Mouse (Mus musculus): ENCODE data around the gene Casq2. TPM values are rescaled to one million over a fixed set of nuclear protein-coding genes. Genes with fewer than 3 reads are reported as not detected.

Casq2 gene
- polyA plus RNA-seq, 1 experiment from 2014 or later: 44.6 TPM

DNA sequence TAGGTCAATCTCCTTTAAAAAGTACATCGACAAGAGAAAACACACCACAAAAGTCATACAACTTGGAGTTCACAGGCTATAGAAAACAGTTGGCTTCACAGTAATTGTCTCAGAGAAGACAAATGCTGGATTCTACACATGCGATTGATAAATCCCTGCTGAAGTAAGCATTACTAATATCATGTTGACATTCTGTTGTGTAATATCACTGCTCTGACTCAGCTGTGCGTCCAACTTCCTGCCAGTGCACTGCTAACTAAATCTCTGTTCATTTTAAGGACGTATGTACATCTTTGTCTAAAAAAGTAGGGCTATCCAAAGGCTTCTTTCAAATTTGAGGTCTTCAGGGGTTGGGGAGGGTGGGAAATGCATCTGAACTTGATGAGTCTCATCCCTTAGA is 101.2 kb downstream of the Casq2 start:
- WGBS: 63% methylated on average over 4 of the region's 4 CpGs
- no peaks in the 10 kb centered on the region for H3K9me3 ChIP-seq
- H3K4me3 ChIP-seq: no peak overlapping the region
- peaks cover 14% of the 10 kb centered on the region for H3K4me1 ChIP-seq
- no peak overlapping the region for H3K9ac ChIP-seq
- no peak for ATAC-seq (ENCODE audit: insufficient number of reproducible peaks, low FRiP score, low TSS enrichment, low read depth)
- no peaks in the 10 kb centered on the region for H3K27me3 ChIP-seq
- H3K27ac ChIP-seq: no peak overlapping the region
- peaks cover 21% of the 10 kb centered on the region; the same call in 1 of the 2 replicates for H3K36me3 ChIP-seq
- no peak overlapping the region for H3K4me2 ChIP-seq

DNA sequence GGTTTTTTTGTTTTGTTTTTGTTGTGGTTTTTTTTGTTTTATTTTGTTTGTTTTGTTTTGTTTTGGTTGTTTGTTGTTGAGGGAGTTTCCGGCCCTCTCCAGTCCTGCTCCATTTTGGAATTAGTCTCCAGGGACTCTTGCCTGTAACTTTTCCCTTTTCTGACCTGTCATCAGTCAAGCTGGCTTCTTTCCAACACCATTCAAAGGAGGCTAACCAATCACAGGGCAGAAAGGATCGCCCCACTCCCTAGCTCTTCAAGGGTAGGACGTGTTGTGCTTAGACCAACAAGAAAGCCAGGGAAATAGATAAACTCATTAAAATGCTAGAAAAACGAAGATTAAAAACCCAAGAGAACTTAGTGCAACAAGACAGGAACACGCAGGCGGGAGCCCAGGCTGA is 102.8 kb downstream of the Casq2 start:
- Histone ChIP-seq H3K27ac (no peak overlapping the region), H3K27me3 (no peaks in the 10 kb centered on the region), H3K36me3 (peaks cover 13% of the 10 kb centered on the region; the same call in 1 of the 2 replicates), H3K4me2 (no peak overlapping the region), H3K4me1 (peaks cover 30% of the 10 kb centered on the region), H3K4me3 (no peak overlapping the region), H3K9ac (no peak overlapping the region), H3K9me3 (no peaks in the 10 kb centered on the region)
- ATAC-seq (ENCODE audit: insufficient number of reproducible peaks, low FRiP score, low TSS enrichment, low read depth): no peak
- WGBS: 41% methylated on average over 6 of the region's 6 CpGs

DNA sequence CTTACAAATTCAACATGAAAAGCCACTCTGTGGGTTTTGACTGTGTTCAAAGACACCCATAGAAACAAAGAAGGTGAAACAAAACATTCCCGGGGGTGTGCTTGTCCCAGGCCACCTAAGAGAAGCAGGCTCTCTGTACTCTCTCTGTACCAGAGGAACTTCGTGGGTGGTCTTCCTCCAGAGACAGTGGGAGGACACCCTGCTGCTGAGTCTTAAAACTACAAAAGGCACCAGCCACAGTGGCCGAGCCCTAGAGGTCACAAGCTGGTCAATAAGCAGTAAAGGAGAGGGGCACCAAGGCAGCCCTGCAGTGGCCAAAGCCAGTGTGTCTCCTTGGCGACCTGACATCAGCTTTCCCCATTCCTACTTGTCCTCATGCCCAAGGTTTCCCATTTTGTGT is 103.8 kb downstream of the Casq2 start:
- H3K9me3 ChIP-seq: no peaks in the 10 kb centered on the region
- H3K9ac ChIP-seq: no peak overlapping the region
- 32% methylated on average over 4 of the region's 4 CpGs for WGBS
- peaks cover 37% of the 10 kb centered on the region for H3K4me1 ChIP-seq
- no peak overlapping the region for H3K27ac ChIP-seq
- no peak overlapping the region for H3K4me2 ChIP-seq
- H3K4me3 ChIP-seq: no peak overlapping the region
- no peak for ATAC-seq (ENCODE audit: insufficient number of reproducible peaks, low FRiP score, low TSS enrichment, low read depth)
- no peaks in the 10 kb centered on the region for H3K27me3 ChIP-seq
- H3K36me3 ChIP-seq: peaks cover 10% of the 10 kb centered on the region; the same call in 1 of the 2 replicates

DNA sequence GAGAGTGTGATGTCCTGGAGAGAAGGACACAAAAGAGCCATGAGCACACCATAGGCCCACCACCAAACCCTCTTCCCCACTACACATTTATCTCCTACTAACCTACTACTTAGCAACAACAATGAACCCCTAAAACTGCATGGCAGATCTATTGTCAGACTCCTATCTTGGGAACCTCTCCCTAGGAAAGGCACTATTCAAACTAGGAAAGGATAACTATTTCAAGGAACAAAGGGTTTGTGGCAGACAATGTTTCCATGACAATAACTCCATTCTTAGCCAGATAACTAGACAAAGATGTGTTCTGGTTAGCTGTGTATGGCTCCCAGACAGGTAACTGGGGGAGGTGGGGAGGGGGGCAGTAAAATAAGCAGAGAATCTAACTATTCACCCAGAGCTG is 104.4 kb downstream of the Casq2 start:
- H3K27me3 ChIP-seq: no peaks in the 10 kb centered on the region
- no peaks in the 10 kb centered on the region for H3K9me3 ChIP-seq
- no peak overlapping the region for H3K9ac ChIP-seq
- ATAC-seq (ENCODE audit: insufficient number of reproducible peaks, low FRiP score, low TSS enrichment, low read depth): no peak
- no peak overlapping the region for H3K27ac ChIP-seq
- peaks cover 38% of the 10 kb centered on the region for H3K4me1 ChIP-seq
- peaks cover 10% of the 10 kb centered on the region; the same call in 1 of the 2 replicates for H3K36me3 ChIP-seq
- no peak overlapping the region for H3K4me2 ChIP-seq
- no peak overlapping the region for H3K4me3 ChIP-seq

DNA sequence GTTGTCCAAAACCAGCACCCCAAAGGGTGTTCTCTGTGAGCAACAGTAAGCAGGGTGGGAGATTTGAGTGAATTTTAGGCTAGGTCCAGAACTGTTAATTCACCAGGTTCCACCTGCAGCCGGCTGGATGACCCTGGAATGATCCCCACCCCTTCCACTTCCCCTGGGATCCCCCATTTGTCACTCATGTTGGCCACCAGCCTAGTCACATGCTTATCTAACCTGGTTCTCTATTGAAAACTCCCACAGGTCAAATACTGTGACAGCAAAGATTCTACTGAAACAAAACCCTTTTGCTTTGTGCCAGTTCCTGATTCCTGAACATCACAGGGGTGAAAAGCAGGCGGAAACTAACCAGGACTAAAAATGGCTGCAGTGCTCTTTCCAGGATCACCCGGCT is 105.4 kb downstream of the Casq2 start:
- Histone ChIP-seq H3K9ac (no peak overlapping the region), H3K27ac (no peak overlapping the region), H3K9me3 (no peaks in the 10 kb centered on the region), H3K4me3 (no peak overlapping the region), H3K4me2 (no peak overlapping the region), H3K36me3 (peaks cover 13% of the 10 kb centered on the region; the same call in 1 of the 2 replicates), H3K4me1 (peaks cover 43% of the 10 kb centered on the region), H3K27me3 (no peaks in the 10 kb centered on the region)
- no peak for ATAC-seq (ENCODE audit: insufficient number of reproducible peaks, low FRiP score, low TSS enrichment, low read depth)
- WGBS: 80% methylated on average over 3 of the region's 3 CpGs

GRCm38 (mm10) chr3:102192621-102193020 is 106.4 kb downstream of the Casq2 start:
- no peak overlapping the region for H3K4me3 ChIP-seq
- H3K36me3 ChIP-seq: peaks cover 14% of the 10 kb centered on the region; the same call in 1 of the 2 replicates
- H3K9ac ChIP-seq: no peak overlapping the region
- H3K27ac ChIP-seq: no peak overlapping the region
- peaks cover 50% of the 10 kb centered on the region for H3K4me1 ChIP-seq
- H3K4me2 ChIP-seq: no peak overlapping the region
- H3K27me3 ChIP-seq: no peaks in the 10 kb centered on the region
- no peak; the same call in 1 of the 2 replicates for ATAC-seq (ENCODE audit: insufficient number of reproducible peaks, low FRiP score, low TSS enrichment, low read depth)
- 36% methylated on average over 2 of the region's 2 CpGs for WGBS
- no peaks in the 10 kb centered on the region for H3K9me3 ChIP-seq

GRCm38 (mm10) chr3:102193488-102194290 is 107.5 kb downstream of the Casq2 start:
- Histone ChIP-seq H3K27ac (peak overlapping the region; percentile 75), H3K9ac (peak overlapping the region; percentile 14; the same call in 1 of the 2 replicates), H3K27me3 (no peaks in the 10 kb centered on the region), H3K36me3 (peaks cover 9% of the 10 kb centered on the region; the same call in 1 of the 2 replicates), H3K9me3 (no peaks in the 10 kb centered on the region), H3K4me3 (no peak overlapping the region), H3K4me1 (peaks cover 61% of the 10 kb centered on the region), H3K4me2 (peak overlapping the region; percentile 22; the same call in 1 of the 2 replicates)
- no peak for ATAC-seq (ENCODE audit: insufficient number of reproducible peaks, low FRiP score, low TSS enrichment, low read depth)
- 12% methylated on average over 20 of the region's 20 CpGs for WGBS

DNA sequence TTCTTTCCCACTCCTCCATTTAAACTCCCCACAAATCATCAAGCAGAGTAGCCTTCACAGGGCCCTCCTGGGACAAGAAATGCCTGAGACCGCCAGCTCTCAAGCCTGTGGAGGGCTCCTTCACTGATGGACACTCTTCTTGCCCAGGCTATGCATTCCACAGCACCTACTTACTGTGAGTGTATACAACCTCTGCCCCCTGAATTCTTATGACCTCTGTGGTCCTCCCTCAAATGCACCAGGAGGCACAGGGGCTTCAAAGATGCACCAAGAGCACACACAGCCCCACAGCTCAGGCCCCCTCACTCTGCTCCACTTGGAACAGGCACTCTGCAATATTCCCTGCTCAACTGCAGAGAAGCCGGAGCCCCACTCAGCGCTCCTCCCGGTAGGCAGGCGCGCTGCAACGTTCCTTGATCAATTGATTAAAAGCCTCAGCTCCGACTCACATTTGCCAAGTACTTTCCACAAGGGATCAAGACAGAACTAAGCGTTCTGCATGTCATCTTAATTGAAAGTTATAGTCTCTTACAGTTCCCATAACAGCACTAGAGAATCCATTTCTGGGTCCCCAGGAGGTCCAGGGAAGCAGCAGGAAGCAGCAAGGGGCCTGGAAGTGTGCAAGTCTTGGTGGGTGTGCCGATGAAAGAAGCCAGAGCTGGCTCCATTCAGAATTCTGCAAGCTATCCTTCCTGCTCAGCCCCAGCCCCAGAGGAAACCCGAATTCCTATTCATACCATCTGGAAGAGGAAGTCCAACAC is 108.3 kb downstream of the Casq2 start:
- Histone ChIP-seq H3K4me1 (peaks cover 68% of the 10 kb centered on the region), H3K9ac (no peak overlapping the region), H3K4me2 (peak overlapping the region; percentile 22; the same call in 1 of the 2 replicates), H3K9me3 (no peaks in the 10 kb centered on the region), H3K27ac (peak overlapping the region; percentile 75), H3K27me3 (no peaks in the 10 kb centered on the region), H3K36me3 (peaks cover 7% of the 10 kb centered on the region; the same call in 1 of the 2 replicates), H3K4me3 (no peak overlapping the region)
- 14% methylated on average over 11 of the region's 11 CpGs for WGBS
- ATAC-seq (ENCODE audit: insufficient number of reproducible peaks, low FRiP score, low TSS enrichment, low read depth): no peak

- no peak overlapping the region for H3K4me3 ChIP-seq
- H3K36me3 ChIP-seq: peaks cover 7% of the 10 kb centered on the region; the same call in 1 of the 2 replicates
- no peak overlapping the region for H3K4me2 ChIP-seq
- ATAC-seq (ENCODE audit: insufficient number of reproducible peaks, low FRiP score, low TSS enrichment, low read depth): no peak
- WGBS: 46% methylated on average over 2 of the region's 2 CpGs
- peaks cover 72% of the 10 kb centered on the region for H3K4me1 ChIP-seq
- H3K27ac ChIP-seq: no peak overlapping the region
- no peaks in the 10 kb centered on the region for H3K27me3 ChIP-seq
- H3K9me3 ChIP-seq: no peaks in the 10 kb centered on the region
- H3K9ac ChIP-seq: no peak overlapping the region
Observed at GRCm38 (mm10) chr3:102195762-102196161, 109.5 kb downstream of the Casq2 start.

Other genes with a start within 250 kb of the Casq2 start
- 2.2 and 4.1 TPM in 2 replicates for gene Mab21l3, start 237.5 kb upstream of the Casq2 start, polyA plus RNA-seq (2015; fragmentation: Nextera tagmentation; extraction: Ambion mirVana)
- 5.4 and 6.2 TPM in 2 replicates for gene Slc22a15, start 162.0 kb upstream of the Casq2 start, polyA plus RNA-seq (2015; fragmentation: Nextera tagmentation; extraction: Ambion mirVana)
- 0.05 TPM in 1 of 2 replicates, not detected in the other for gene Nhlh2, start 76.3 kb upstream of the Casq2 start, polyA plus RNA-seq (2015; fragmentation: Nextera tagmentation; extraction: Ambion mirVana)
- 21.1 and 22.8 TPM in 2 replicates for gene Vangl1, start 118.3 kb downstream of the Casq2 start, polyA plus RNA-seq (2015; fragmentation: Nextera tagmentation; extraction: Ambion mirVana)

Data from limb, embryonic 15.5 days (tissue).